In the genomic region with DNA sequence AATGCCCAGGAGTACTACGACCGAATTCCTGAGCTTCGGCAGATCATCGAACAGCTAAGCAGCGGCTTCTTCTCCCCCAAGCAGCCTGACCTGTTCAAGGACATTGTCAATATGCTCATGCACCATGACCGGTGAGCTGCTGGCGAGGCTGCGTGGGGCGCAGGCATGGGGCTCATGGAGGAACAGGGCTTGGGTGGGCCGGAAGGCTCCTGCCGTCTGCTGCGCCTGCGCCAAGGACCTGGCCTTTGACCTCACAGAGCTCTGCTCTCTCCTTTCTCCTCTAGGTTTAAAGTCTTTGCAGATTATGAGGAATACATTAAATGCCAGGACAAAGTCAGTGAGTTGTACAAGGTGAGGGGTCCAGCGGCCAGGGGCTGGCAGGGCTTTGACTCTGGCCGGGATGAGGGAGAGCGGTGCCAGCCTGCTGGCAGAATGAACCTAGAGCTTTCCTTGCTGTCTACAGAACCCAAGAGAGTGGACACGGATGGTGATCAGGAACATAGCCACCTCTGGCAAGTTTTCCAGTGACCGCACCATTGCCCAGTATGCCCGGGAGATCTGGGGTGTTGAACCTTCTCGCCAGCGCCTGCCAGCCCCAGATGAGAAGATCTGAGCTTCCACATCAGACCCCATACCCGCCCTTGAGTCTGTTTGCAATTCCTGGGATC, we compare ENCODE assay signal across 8 mouse cellular contexts. TPM values are rescaled to one million over a fixed set of nuclear protein-coding genes. Genes with fewer than 3 reads are reported as not detected.
DNase-seq lines count a peak whose midpoint lies in the region; ATAC-seq and TF ChIP-seq lines count a peak whose summit lies in the region.

No protein-coding gene starts in this region.

- H3K4me2 ChIP-seq in forebrain, embryonic 15.5 days (replicated peaks) = 0 out of 2 replicates have a peak overlapping the region, but pooled peaks have one; percentile 99
- H3K4me2 ChIP-seq in neural tube, embryonic 13.5 days = peak overlapping the region; percentile 98; the same call in 1 of the 2 replicates

- no peak for TF ChIP-seq CTCF in layer of hippocampus, adult 2 months (conservative IDR thresholded peaks at IDR 0.05)

- H3K36me3 ChIP-seq in forebrain, embryonic 15.5 days = no peaks in the 10 kb centered on the region
- H3K36me3 ChIP-seq in neural tube, embryonic 13.5 days = no peaks in the 10 kb centered on the region

- H3K27ac ChIP-seq in layer of hippocampus, adult 2 months = 0 out of 2 replicates have a peak overlapping the region, but pooled peaks have one; percentile 32
- no peak overlapping the region for H3K27ac ChIP-seq in forebrain, embryonic 15.5 days (replicated peaks)
- no peak overlapping the region for H3K27ac ChIP-seq in neural tube, embryonic 13.5 days (replicated peaks)

- H3K4me3 ChIP-seq in layer of hippocampus, adult 2 months = no peak overlapping the region
- H3K4me3 ChIP-seq in forebrain, embryonic 15.5 days = no peak overlapping the region
- H3K4me3 ChIP-seq in neural tube, embryonic 13.5 days = peak overlapping the region; percentile 63; the same call in 1 of the 2 replicates

- peak; percentile 96 for DNase-seq in heart, adult 11 months
- no peak for DNase-seq in heart, postnatal 36 days
- no peak for DNase-seq in layer of hippocampus, adult 2 months (ENCODE audit: low spot score in 2 of 2)
- no peak for DNase-seq in layer of hippocampus, adult 11-12 months (ENCODE audit: low spot score)
- DNase-seq in ovary, postnatal 36 days (ENCODE audit: low spot score) = no peak

- no peak overlapping the region for H3K9ac ChIP-seq in forebrain, embryonic 15.5 days (replicated peaks)
- H3K9ac ChIP-seq in neural tube, embryonic 13.5 days = no peak overlapping the region

- H3K9me3 ChIP-seq in forebrain, embryonic 15.5 days = no peaks in the 10 kb centered on the region
- H3K9me3 ChIP-seq in neural tube, embryonic 13.5 days = no peaks in the 10 kb centered on the region

- peaks cover 21% of the 10 kb centered on the region for H3K27me3 ChIP-seq in forebrain, embryonic 15.5 days
- H3K27me3 ChIP-seq in neural tube, embryonic 13.5 days = peaks cover 27% of the 10 kb centered on the region

- H3K4me1 ChIP-seq in forebrain, embryonic 15.5 days = peaks cover 39% of the 10 kb centered on the region
- peaks cover 43% of the 10 kb centered on the region for H3K4me1 ChIP-seq in neural tube, embryonic 13.5 days (replicated peaks)

- intact Hi-C loops in heart, postnatal 36 days (cut with DNase I) = loop anchor here (2.0 kb wide), 3 partner anchors 23 to 57 kb away; a partner anchor contains a TSS

- 87% methylated on average over 22 of the region's 22 CpGs for WGBS in forebrain, embryonic 15.5 days
- WGBS in neural tube, embryonic 13.5 days = 86% methylated on average over 22 of the region's 22 CpGs

- no peak for ATAC-seq in forebrain, embryonic 15.5 days (replicated peaks)
- no peak for ATAC-seq in neural tube, embryonic 13.5 days (ENCODE audit: low read depth)
- ATAC-seq in megakaryocyte progenitor cell, adult 5-6 weeks (replicated peaks; ENCODE audit: poor library complexity) = no peak

RNA-seq across cellular contexts. Expression of a gene that starts 1.4 kb away (rescaled TPM):
- 10 to 100 TPM; 38.8 to 57.2 TPM for total RNA-seq in heart, postnatal 36 days (2021)
- total RNA-seq in layer of hippocampus, adult 2 months (2021) = 10 to 100 TPM; 31.3 to 36.7 TPM
- 34.6 and 41.3 TPM in 2 replicates for polyA plus RNA-seq in forebrain, embryonic 15.5 days (2015; fragmentation: Nextera tagmentation; extraction: Ambion mirVana)
- 44.1 and 49.9 TPM in 2 replicates for polyA plus RNA-seq in neural tube, embryonic 13.5 days (2015; fragmentation: Nextera tagmentation; extraction: Ambion mirVana)
- total RNA-seq in megakaryocyte progenitor cell, adult 5-6 weeks (2015) = 223 and 244 TPM in 2 replicates
- total RNA-seq in megakaryocyte progenitor cell, adult 5-6 weeks (2017) = 283 and 290 TPM in 2 replicates

RNA-seq across cellular contexts. Expression of a gene that starts 13.5 kb away (rescaled TPM):
- 1,000 to 10,000 TPM; 1,171 to 1,191 TPM for total RNA-seq in heart, postnatal 36 days (2021)
- 10 to 100 TPM; 13.0 to 18.8 TPM for total RNA-seq in layer of hippocampus, adult 2 months (2021)
- polyA plus RNA-seq in forebrain, embryonic 15.5 days (2015; fragmentation: Nextera tagmentation; extraction: Ambion mirVana) = 3.4 and 3.5 TPM in 2 replicates
- polyA plus RNA-seq in neural tube, embryonic 13.5 days (2015; fragmentation: Nextera tagmentation; extraction: Ambion mirVana) = 5.7 and 6.3 TPM in 2 replicates
- 0.30 and 1.5 TPM in 2 replicates for total RNA-seq in megakaryocyte progenitor cell, adult 5-6 weeks (2015)
- 0.47 TPM in 1 of 2 replicates, not detected in the other for total RNA-seq in megakaryocyte progenitor cell, adult 5-6 weeks (2017)

RNA-seq across cellular contexts. Expression of a gene that starts 20.8 kb away (rescaled TPM):
- total RNA-seq in heart, postnatal 36 days (2021) = 1 to 10 TPM; 3.9 to 4.5 TPM
- 100 to 1,000 TPM; 405 to 437 TPM for total RNA-seq in layer of hippocampus, adult 2 months (2021)
- 31.1 and 32.4 TPM in 2 replicates for polyA plus RNA-seq in forebrain, embryonic 15.5 days (2015; fragmentation: Nextera tagmentation; extraction: Ambion mirVana)
- polyA plus RNA-seq in neural tube, embryonic 13.5 days (2015; fragmentation: Nextera tagmentation; extraction: Ambion mirVana) = 24.0 and 28.9 TPM in 2 replicates
- not detected in 2 replicates for total RNA-seq in megakaryocyte progenitor cell, adult 5-6 weeks (2015)
- not detected in 2 replicates for total RNA-seq in megakaryocyte progenitor cell, adult 5-6 weeks (2017)

RNA-seq across cellular contexts. Expression of a gene that starts 34.2 kb away (rescaled TPM):
- total RNA-seq in heart, postnatal 36 days (2021) = 100 to 1,000 TPM in 1 of 2 experiments, 10 to 100 TPM in 1; 89.4 to 101 TPM
- 100 to 1,000 TPM; 208 to 222 TPM for total RNA-seq in layer of hippocampus, adult 2 months (2021)
- polyA plus RNA-seq in forebrain, embryonic 15.5 days (2015; fragmentation: Nextera tagmentation; extraction: Ambion mirVana) = 119 and 134 TPM in 2 replicates
- 107 and 119 TPM in 2 replicates for polyA plus RNA-seq in neural tube, embryonic 13.5 days (2015; fragmentation: Nextera tagmentation; extraction: Ambion mirVana)
- total RNA-seq in megakaryocyte progenitor cell, adult 5-6 weeks (2015) = 268 and 287 TPM in 2 replicates
- 156 and 192 TPM in 2 replicates for total RNA-seq in megakaryocyte progenitor cell, adult 5-6 weeks (2017)

RNA-seq across cellular contexts. Expression of a gene that starts 56.8 kb away (rescaled TPM):
- total RNA-seq in heart, postnatal 36 days (2021) = 10 to 100 TPM; 36.4 to 56.7 TPM
- total RNA-seq in layer of hippocampus, adult 2 months (2021) = 100 to 1,000 TPM in 1 of 2 experiments, 10 to 100 TPM in 1; 81.9 to 105 TPM
- polyA plus RNA-seq in forebrain, embryonic 15.5 days (2015; fragmentation: Nextera tagmentation; extraction: Ambion mirVana) = 12.7 and 14.1 TPM in 2 replicates
- polyA plus RNA-seq in neural tube, embryonic 13.5 days (2015; fragmentation: Nextera tagmentation; extraction: Ambion mirVana) = 13.5 and 17.0 TPM in 2 replicates
- total RNA-seq in megakaryocyte progenitor cell, adult 5-6 weeks (2015) = 15.8 and 16.3 TPM in 2 replicates
- 30.5 and 45.4 TPM in 2 replicates for total RNA-seq in megakaryocyte progenitor cell, adult 5-6 weeks (2017)

Comparison
In these comparisons a context has a peak if more than half of its experiments do, and no peak if none do; other contexts are left out.
1. RNA of a gene that starts 13.5 kb away (total RNA-seq): 1,171 to 1,191 TPM in heart, postnatal 36 days; 13.0 to 18.8 TPM in layer of hippocampus, adult 2 months and 0.30 to 1.5 TPM in megakaryocyte progenitor cell, adult 5-6 weeks; every median in the first group is over 10 times any median in the second.
2. RNA of a gene that starts 20.8 kb away (total RNA-seq): 405 to 437 TPM in layer of hippocampus, adult 2 months; 3.9 to 4.5 TPM in heart, postnatal 36 days and not detected in megakaryocyte progenitor cell, adult 5-6 weeks; every median in the first group is over 10 times any median in the second.